Mouse (Mus musculus) liver, adult 2 months (tissue): ENCODE measurements around the gene Wscd1.

Source experiments
- CTCF ChIP-seq: fragments of 200-500 bp; IDR thresholded peaks from 2 replicates; pipeline ENCODE4 v1.5.1; 2011; ENCODE audit warnings: low read depth, low read length, control low read depth
- POLR2A ChIP-seq: fragments of 200-500 bp; IDR thresholded peaks from 2 replicates; pipeline ENCODE4 v1.6.1; 2011; ENCODE audit warnings: low read length, control low read depth; ENCODE audit not compliant: insufficient read depth; ENCODE audit errors: extremely low read depth

DNA sequence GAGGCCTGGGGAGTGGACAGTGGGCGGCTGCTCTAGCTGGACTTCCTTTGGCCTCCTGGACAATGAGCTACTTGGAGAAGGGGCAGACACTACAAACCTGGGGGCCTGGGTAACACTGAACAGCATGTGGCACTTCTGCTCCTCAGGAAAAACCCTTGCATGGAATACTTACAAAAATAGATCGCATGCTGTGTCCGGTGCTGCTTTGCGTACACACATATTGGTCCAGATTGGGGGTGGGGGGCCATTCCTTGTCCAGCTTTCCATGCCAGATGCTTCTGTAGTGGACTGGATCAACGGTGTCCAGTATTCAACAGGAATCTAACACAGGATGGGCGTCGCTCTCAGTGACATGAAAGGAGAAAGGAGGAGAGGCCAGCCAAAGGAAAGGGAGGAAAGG lies 2.0 kb upstream of the Wscd1 start:
- TF ChIP-seq CTCF: no peak
- TF ChIP-seq POLR2A: no peak
